Comparison of ENCODE assay signal across 10 mouse cellular contexts in the genomic region with DNA sequence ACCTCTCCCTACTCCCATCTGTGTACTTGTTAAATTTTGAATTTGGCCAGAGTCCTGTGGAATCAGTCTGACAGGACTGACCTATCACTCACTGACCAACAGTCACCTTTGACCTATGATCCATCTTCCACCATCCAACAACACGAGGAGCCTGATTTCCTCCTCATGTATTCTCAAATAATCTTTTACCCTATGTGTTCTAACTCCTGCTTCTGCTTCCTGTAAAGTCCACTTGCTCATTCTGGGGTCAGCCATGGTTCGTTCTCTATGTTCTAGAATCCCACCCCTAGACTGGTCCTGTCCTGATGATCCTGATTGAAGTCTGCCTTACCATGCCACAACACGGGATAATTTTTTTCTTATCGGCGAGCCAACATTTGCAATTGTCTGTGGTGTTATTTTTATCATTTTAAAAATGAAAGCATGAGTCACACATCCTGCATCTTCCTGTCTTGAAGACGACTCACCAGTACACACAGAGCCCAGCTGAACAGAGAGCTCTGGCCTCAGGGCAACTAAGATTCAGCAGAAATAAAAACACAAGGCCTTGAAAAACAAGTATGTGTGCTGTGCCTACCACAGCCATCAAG.
DNase-seq lines count a peak whose midpoint lies in the region; ATAC-seq lines count a peak whose summit lies in the region.
"Had no signal": no experiment of that assay in that cellular context is flagged by ENCODE, and none has a peak within 500 bp of the region (broad histone marks: within the 10 kb centered on the region; RNA-seq: fewer than 3 reads in every experiment).

No protein-coding gene starts in this region.

- no peak overlapping the region for H3K27ac ChIP-seq in midbrain, embryonic 11.5 days (ENCODE audit: low read depth, low read length)
- H3K27ac ChIP-seq in midbrain, embryonic 14.5 days (replicated peaks; ENCODE audit: low read depth, low read length): no peak overlapping the region
- H3K27ac ChIP-seq: hindbrain, embryonic 12.5 days had no signal

- ATAC-seq in midbrain, embryonic 11.5 days (ENCODE audit: low FRiP score): no peak
- ATAC-seq in midbrain, embryonic 14.5 days (ENCODE audit: low FRiP score, low TSS enrichment): no peak
- ATAC-seq: forebrain, embryonic 14.5 days had no signal

- no peak overlapping the region for H3K9ac ChIP-seq in midbrain, embryonic 11.5 days (ENCODE audit: low read length)
- H3K9ac ChIP-seq in midbrain, embryonic 14.5 days (replicated peaks; ENCODE audit: low read length): no peak overlapping the region
- H3K9ac ChIP-seq: hindbrain, embryonic 12.5 days had no signal

- WGBS in midbrain, embryonic 11.5 days: 88% methylated on average over 6 of the region's 6 CpGs
- WGBS in midbrain, embryonic 14.5 days: 88% methylated on average over 6 of the region's 6 CpGs

- H3K4me3 ChIP-seq in midbrain, embryonic 11.5 days (ENCODE audit: low read depth, low read length): no peak overlapping the region
- no peak overlapping the region for H3K4me3 ChIP-seq in midbrain, embryonic 14.5 days (replicated peaks; ENCODE audit: low read depth, low read length)
- H3K4me3 ChIP-seq: hindbrain, embryonic 12.5 days had no signal

- no peak overlapping the region for H3K4me2 ChIP-seq in midbrain, embryonic 11.5 days
- H3K4me2 ChIP-seq in midbrain, embryonic 14.5 days (ENCODE audit: low read length): no peak overlapping the region
- H3K4me2 ChIP-seq: hindbrain, embryonic 12.5 days had no signal

- no peaks in the 10 kb centered on the region for H3K9me3 ChIP-seq in midbrain, embryonic 11.5 days (ENCODE audit: control insufficient read depth, low read length)
- H3K9me3 ChIP-seq in midbrain, embryonic 14.5 days (ENCODE audit: control insufficient read depth, low read length): no peaks in the 10 kb centered on the region
- H3K9me3 ChIP-seq: hindbrain, embryonic 12.5 days had no signal

- H3K4me1 ChIP-seq in midbrain, embryonic 11.5 days (ENCODE audit: control insufficient read depth, insufficient read depth, low read length): no peaks in the 10 kb centered on the region
- H3K4me1 ChIP-seq in midbrain, embryonic 14.5 days (ENCODE audit: control insufficient read depth, insufficient read depth, low read length): no peaks in the 10 kb centered on the region
- H3K4me1 ChIP-seq: hindbrain, embryonic 12.5 days had no signal

- intact Hi-C loops in heart, postnatal 25 days (cut with DNase I): loop anchor here (10.0 kb wide), 1 partner anchor 186 kb away; no protein-coding TSS in a partner anchor

- H3K36me3 ChIP-seq in midbrain, embryonic 11.5 days (ENCODE audit: control insufficient read depth, insufficient read depth, low read length): no peaks in the 10 kb centered on the region
- no peaks in the 10 kb centered on the region for H3K36me3 ChIP-seq in midbrain, embryonic 14.5 days (ENCODE audit: control insufficient read depth, insufficient read depth, low read length)
- H3K36me3 ChIP-seq: hindbrain, embryonic 12.5 days had no signal

- peak; percentile 59 for DNase-seq in heart, adult 8-10 months (ENCODE audit: low spot score)
- DNase-seq in heart, postnatal 25 days (ENCODE audit: low spot score): no peak
- peak; percentile 75 for DNase-seq in midbrain, embryonic 11.5 days (ENCODE audit: low spot score, missing footprints)
- DNase-seq in midbrain, embryonic 14.5 days: no peak
- peak; percentile 71 for DNase-seq in brain, adult 2 months (ENCODE audit: low read depth, low spot score)
- DNase-seq in telencephalon, adult 2 months (ENCODE audit: low read depth, low spot score): peak; percentile 27
- no peak for DNase-seq in urinary bladder, adult 18-20 months (ENCODE audit: low spot score in 2 of 2)
- DNase-seq: thymus, adult 18-20 months had no signal

- no peaks in the 10 kb centered on the region for H3K27me3 ChIP-seq in midbrain, embryonic 11.5 days (ENCODE audit: control insufficient read depth, insufficient read depth, low read length)
- H3K27me3 ChIP-seq in midbrain, embryonic 14.5 days (ENCODE audit: control insufficient read depth, insufficient read depth, low read length): no peaks in the 10 kb centered on the region
- H3K27me3 ChIP-seq: hindbrain, embryonic 12.5 days had no signal

Comparison
In these comparisons a context has a peak if more than half of its experiments do, and no peak if none do; other contexts are left out.
1. DNase-seq: peak in heart, adult 8-10 months (single experiment), midbrain, embryonic 11.5 days (single experiment), brain, adult 2 months (single experiment) and telencephalon, adult 2 months (single experiment); none in heart, postnatal 25 days (single experiment), midbrain, embryonic 14.5 days (single experiment) and urinary bladder, adult 18-20 months (0 of 2).